Mouse (Mus musculus) telencephalon, adult 2 months (tissue): Measurements from ENCODE around the gene Fxyd6.

ENCODE experiments used
- DNase-seq: peaks from one replicate; pipeline ENCODE4 v3.0.0-alpha.2; 2011; ENCODE audit warnings: low read depth, low spot score

The Fxyd6 gene

GRCm38 (mm10) chr9:45376427-45376826, 6.4 kb downstream of the Fxyd6 start:
- DNase-seq = no peak

- no peak for DNase-seq
These were observed 6.9 kb downstream of the Fxyd6 start for GRCm38 (mm10) chr9:45376883-45377282.

DNA sequence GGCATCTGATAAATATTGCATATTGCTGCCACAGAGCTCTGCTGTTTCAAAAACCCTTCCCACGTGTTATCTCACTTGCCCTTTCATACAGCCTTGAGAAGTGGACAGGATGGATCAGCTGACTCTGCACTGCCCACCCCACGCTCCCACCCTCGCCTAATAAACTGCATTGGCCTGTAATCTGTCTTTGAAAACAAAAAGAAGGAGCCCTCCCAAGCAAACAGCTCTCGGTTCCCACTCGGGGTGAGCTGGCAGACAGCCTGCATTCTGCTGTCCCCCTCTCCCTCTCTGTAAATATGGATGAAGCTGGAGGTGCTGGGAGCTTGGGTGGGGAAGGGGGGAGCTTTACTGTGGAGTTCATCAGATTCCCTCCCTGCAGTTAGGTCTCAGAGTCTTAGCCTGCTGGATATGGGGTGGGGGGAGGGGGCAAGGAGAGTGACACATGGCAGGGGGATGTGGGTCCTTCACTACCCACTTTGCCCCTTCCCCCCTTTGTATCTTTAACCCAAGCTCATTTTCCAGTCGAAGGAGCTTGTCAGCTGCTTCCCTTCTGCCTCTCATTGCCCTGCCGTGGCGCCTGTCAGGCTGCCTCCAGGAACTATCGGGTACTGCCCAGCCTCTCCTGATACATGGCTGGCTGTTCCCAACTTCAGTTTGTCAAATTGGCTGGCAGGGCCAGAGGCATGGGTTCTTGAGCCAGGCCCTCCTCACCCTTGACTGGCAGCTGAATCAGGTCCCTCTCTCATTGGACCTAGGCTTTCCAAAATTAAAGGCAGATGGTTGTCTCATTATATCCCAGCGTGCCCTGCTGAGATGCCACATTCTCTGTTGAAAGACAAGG, 10.6 kb downstream of the Fxyd6 start:
- DNase-seq = no peak

DNA sequence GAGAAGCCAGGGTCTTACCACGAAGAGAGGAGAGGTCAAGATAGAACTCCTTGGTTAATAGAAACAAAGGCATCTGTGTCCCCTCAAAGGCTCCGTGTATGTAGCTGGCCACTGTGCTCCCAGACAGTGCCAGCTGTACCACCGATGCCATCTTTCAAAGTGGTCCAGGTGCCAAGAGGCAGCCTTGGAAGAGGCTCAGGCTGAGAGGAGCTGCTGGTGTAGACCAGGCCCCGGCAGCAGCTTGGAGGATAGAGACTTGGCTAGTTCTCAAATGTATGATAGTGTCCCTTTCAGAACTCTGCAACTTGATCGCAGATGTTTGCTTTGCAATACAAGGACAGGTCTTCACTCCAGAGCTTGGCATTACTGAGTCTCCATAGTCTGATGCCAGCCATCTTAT, 12.4 kb downstream of the Fxyd6 start:
- DNase-seq = no peak

DNA sequence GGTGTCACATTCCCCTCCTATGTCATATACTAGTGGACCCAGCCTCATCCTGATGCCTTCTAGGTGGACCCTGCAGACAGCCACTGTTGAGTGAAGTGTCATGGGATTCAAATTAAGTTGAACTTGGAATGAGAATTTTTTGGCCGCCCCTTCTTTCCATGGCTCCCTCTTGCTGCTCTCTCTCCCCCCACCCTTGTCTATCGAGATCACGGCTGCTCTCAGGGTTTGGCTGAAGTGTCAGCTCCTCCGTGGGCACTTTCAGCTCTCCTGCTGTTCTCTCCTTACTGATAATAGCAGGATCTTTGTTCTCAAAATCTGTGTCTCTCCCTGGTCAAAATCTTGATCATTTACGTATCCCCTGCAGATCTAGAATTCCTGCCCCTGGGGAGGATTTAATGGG, 12.8 kb downstream of the Fxyd6 start:
- no peak for DNase-seq

GRCm38 (mm10) chr9:45383883-45384282, 13.9 kb downstream of the Fxyd6 start:
- DNase-seq = no peak

GRCm38 (mm10) chr9:45386698-45387097, 16.7 kb downstream of the Fxyd6 start:
- DNase-seq = no peak

GRCm38 (mm10) chr9:45388385-45388994, 18.5 kb downstream of the Fxyd6 start:
- peak; percentile 47 for DNase-seq

DNA sequence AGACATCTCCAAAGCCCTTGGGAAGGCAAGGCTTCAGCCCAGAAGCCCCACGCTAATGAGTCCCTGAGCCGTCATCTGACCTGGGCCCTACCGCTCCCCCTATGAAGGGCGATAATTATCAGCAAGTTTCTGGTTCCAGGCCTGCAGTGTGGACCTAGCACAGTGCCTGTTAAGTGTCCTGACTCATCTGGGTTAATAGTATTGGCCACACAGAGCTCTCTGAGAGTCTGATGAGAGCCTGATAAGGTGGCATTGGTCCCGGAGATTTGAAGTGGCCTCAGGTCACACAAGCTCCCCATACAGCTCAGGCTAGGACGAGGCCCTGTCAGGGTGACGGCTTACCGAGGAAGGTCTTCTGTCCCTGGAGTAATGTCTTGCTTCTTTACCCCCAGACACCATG, 19.6 kb downstream of the Fxyd6 start:
- no peak for DNase-seq

DNA sequence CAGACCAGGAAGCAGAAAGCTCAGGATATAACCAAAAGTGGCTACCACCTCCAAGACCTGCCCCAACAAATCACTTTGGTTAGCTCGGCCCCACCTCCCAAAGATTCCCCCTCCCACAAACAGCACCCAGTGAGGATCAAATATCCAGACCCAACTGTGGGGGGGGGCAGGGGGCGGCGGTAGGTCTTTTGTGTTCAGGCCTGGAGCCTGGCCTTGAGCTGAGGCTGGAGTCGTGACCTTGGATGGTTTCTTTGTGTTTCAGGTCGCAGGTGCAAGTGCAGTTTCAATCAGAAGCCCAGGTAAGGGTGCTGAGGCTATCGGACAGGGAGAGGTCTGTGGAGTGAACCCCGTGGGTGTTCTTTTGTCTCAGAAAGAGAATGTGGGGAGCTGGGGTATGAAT, 21.3 kb downstream of the Fxyd6 start:
- DNase-seq = no peak

- no peak for DNase-seq
These were observed 25.2 kb downstream of the Fxyd6 start for GRCm38 (mm10) chr9:45395218-45395617.

- no peak for DNase-seq
These were observed 25.8 kb downstream of the Fxyd6 start for GRCm38 (mm10) chr9:45395796-45396195.

- no peak for DNase-seq
These were observed 28.4 kb downstream of the Fxyd6 start for GRCm38 (mm10) chr9:45398336-45398735.

- no peak for DNase-seq
These were observed 29.4 kb downstream of the Fxyd6 start, which contains the start of gene Fxyd2 for GRCm38 (mm10) chr9:45399434-45399833. Fxyd2 (plus strand) TSS chr9:45399669.

- DNase-seq = no peak
These were observed 31.9 kb downstream of the Fxyd6 start for GRCm38 (mm10) chr9:45401851-45402250.

DNA sequence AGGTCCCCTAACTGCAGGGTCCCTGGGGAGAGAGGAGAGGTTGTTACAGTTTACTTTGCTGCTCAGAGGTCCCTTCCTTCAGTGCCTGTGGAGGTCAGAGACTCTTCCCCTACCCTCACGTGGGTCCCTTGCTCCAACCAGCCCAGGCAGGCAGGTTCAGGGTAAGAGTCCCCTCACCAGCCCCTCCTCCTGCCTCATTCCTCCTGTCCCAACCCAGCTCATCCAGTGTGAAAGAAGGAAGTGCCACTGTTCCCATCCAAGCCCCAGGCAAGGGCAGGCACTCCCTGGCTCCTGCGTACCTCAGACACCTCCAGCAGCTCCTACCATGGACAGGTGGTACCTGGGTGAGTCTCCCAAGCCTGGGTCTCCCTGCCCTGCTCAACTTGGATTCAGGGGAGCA, 33.0 kb downstream of the Fxyd6 start:
- no peak for DNase-seq

DNA sequence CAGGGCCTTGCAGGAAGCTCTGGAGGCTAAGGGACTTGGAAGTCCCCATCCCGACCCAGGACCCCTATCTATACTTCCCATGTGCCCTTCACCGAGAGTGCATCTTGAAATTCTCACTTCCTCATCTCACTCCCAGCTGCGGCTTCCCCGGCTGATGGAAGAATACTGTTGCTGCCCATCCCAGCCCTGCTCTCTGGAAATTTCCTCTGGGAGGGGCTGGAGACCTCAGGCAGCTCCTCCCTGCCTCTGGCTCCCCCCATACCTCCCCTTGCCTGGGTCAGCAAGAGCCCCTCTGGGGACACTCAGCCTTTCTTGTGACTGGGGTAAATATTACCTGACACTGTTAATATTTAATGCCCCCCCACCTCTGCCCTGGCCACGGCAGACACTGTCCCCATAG, 35.7 kb downstream of the Fxyd6 start:
- no peak for DNase-seq

- DNase-seq = no peak
These were observed 36.8 kb downstream of the Fxyd6 start for GRCm38 (mm10) chr9:45406808-45407207.

- peak; percentile 68 for DNase-seq
These were observed 38.0 kb downstream of the Fxyd6 start for GRCm38 (mm10) chr9:45407706-45408675.

GRCm38 (mm10) chr9:45410193-45410592, 40.2 kb downstream of the Fxyd6 start:
- no peak for DNase-seq

GRCm38 (mm10) chr9:45410614-45411013, 40.6 kb downstream of the Fxyd6 start:
- DNase-seq = no peak

- DNase-seq = no peak
These were observed 41.1 kb downstream of the Fxyd6 start for GRCm38 (mm10) chr9:45411111-45411510.
